Mouse (Mus musculus) left cerebral cortex, postnatal 25 days (tissue): Measurements from ENCODE around the gene Greb1. TPM values are rescaled to one million over a fixed set of nuclear protein-coding genes. Genes with fewer than 3 reads are reported as not detected.

Experiments
- DNase-seq, 2 experiments: peaks; one replicate each; pipeline ENCODE4 v3.0.0; 2022; ENCODE audit warnings: low spot score in 2 of 2, mixed read lengths in 1 of 2
- intact Hi-C: fragments of 180-260 bp; cut with DNase I; formaldehyde crosslinking; loops from one replicate; pipeline ENCODE4 v1.15.1; 2025
- total RNA-seq, 2 experiments: library from RNA; stranded (reverse); gene quantifications; 2 replicates each; pipeline ENCODE4 v1.2.3; 2021

Greb1 gene
- total RNA-seq, 2 experiments from 2014 or later = 0.71 to 1.3 TPM

GRCm38 (mm10) chr12:16769601-16770165 is 31.0 kb downstream of the Greb1 start:
- intact Hi-C loops = no loop called here
- DNase-seq = no peak

DNA sequence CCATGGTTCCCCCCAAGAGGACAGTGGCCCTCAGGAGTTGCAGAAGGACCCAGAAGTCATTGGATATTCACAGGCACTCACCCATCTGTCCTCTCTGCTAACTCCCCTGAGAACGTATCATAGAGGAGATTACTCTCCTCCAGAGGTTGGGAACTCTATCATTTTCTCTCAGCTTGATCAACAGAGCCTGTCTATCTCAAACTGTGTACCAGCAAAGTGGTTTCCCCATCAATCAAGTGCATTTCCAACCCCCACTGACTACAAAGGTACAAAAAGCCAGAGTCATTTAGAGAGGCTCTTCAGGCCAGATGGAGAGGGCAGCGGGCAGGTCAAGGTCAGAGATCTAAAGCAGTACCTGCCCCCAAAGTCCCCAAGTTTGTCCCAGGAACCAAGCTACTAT is 32.0 kb downstream of the Greb1 start:
- intact Hi-C loops = no loop called here
- DNase-seq = no peak

- intact Hi-C loops = no loop called here
- no peak for DNase-seq
Observed at GRCm38 (mm10) chr12:16768251-16768650, 32.4 kb downstream of the Greb1 start.

- intact Hi-C loops = no loop called here
- DNase-seq = no peak
Observed at GRCm38 (mm10) chr12:16764776-16765445, 35.8 kb downstream of the Greb1 start.

GRCm38 (mm10) chr12:16763649-16764422 is 36.9 kb downstream of the Greb1 start:
- intact Hi-C loops = no loop called here
- no peak for DNase-seq

GRCm38 (mm10) chr12:16761461-16761860 is 39.2 kb downstream of the Greb1 start:
- intact Hi-C loops = no loop called here
- no peak for DNase-seq

- intact Hi-C loops = no loop called here
Observed at GRCm38 (mm10) chr12:16760246-16760645, 40.4 kb downstream of the Greb1 start.

GRCm38 (mm10) chr12:16754311-16754710 is 46.4 kb downstream of the Greb1 start:
- intact Hi-C loops = loop anchor here (1.0 to 5.0 kb wide), 3 partner anchors 35 to 187 kb away; no protein-coding TSS in a partner anchor
- DNase-seq = peak; percentile 12 to 16

More at GRCm38 (mm10) chr12:16760246-16760645, 40.4 kb downstream of the Greb1 start:
- DNase-seq = no peak

GRCm38 (mm10) chr12:16753555-16753954 is 47.1 kb downstream of the Greb1 start:
- intact Hi-C loops = loop anchor here (5.0 kb wide), 1 partner anchor 186 kb away; no protein-coding TSS in a partner anchor
- no peak for DNase-seq

DNA sequence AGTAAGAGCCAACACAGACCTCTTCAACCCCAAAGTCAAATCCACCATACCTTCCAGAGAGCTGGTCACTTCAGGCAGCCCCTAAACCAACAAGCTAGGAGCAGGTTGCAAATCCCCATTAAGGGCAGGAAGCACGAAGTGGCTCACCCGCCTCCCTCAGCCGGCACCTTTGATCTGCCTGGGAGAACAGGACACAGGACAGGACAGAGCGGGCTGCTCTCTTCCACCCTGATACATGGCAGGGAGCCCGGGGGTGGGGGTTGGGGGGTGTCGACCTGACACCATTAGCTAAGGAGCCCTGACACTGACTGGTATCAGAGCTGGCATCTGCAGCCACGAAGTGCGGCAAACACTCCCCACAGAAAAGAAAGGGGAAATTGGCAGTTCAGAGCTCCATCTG is 47.6 kb downstream of the Greb1 start:
- intact Hi-C loops = loop anchor here (5.0 kb wide), 1 partner anchor 186 kb away; no protein-coding TSS in a partner anchor

GRCm38 (mm10) chr12:16752236-16752840 is 48.3 kb downstream of the Greb1 start:
- no peak for DNase-seq
- intact Hi-C loops = loop anchor here (5.0 kb wide), 1 partner anchor 185 kb away; no protein-coding TSS in a partner anchor

More for the DNA sequence above, 47.6 kb downstream of the Greb1 start:
- no peak for DNase-seq

GRCm38 (mm10) chr12:16751609-16752008 is 49.1 kb downstream of the Greb1 start:
- intact Hi-C loops = loop anchor here (5.0 kb wide), 1 partner anchor 184 kb away; no protein-coding TSS in a partner anchor
- DNase-seq = no peak

GRCm38 (mm10) chr12:16740059-16740458 is 60.6 kb downstream of the Greb1 start:
- intact Hi-C loops = no loop called here
- peak in 1 of 2 experiments; percentile 8 for DNase-seq

DNA sequence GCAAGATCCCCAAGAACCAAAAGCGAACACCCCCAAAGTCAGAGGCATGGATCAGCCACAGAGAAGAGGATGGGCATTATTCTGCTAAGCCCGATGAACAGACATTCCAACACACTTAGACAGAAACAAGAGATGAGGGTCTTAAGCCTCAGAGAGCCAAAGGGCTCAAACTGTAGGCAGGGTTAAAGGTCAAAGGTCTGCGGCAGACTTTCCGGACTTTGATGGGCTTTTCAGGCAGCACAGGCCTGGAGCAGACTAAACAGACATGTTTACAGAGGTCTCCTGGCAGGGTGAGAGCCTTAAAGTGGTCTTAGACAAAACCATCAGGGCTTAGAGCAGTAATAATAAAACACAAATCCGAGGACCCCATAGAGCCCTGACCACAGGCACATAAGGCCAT is 63.4 kb downstream of the Greb1 start:
- intact Hi-C loops = no loop called here
- DNase-seq = no peak

DNA sequence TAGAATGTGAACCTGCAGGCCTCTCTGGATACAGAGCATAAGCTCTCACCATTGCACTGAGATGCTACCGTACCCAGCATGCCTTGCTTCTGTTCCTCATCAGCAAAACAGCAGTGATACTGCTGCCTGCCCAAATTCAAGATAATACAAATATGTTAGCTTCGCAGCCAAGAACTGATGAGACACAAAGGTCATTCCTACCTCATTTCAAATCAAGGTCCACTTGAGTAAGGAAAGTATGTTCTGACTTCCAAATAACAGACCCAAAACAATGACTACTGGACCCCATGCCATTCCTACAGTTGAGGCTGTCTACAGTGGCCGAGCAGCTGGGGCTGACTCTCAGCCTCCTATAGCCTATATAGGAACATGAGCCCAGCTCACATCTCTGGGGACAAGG is 66.0 kb downstream of the Greb1 start:
- intact Hi-C loops = no loop called here
- no peak for DNase-seq

GRCm38 (mm10) chr12:16734009-16734408 is 66.7 kb downstream of the Greb1 start:
- no peak for DNase-seq
- intact Hi-C loops = no loop called here

- intact Hi-C loops = no loop called here
- peak in 1 of 2 experiments; percentile 55 for DNase-seq
Observed at GRCm38 (mm10) chr12:16731121-16731741, 69.5 kb downstream of the Greb1 start.

- intact Hi-C loops = no loop called here
- DNase-seq = no peak
Observed at GRCm38 (mm10) chr12:16730196-16730595, 70.5 kb downstream of the Greb1 start.

- DNase-seq = no peak
- intact Hi-C loops = no loop called here
Observed at GRCm38 (mm10) chr12:16728221-16728620, 72.5 kb downstream of the Greb1 start.
